Mouse (Mus musculus): ENCODE measurements around the gene Stx11. TPM values are rescaled to one million over a fixed set of nuclear protein-coding genes. Genes with fewer than 3 reads are reported as not detected.

Stx11 gene
- total RNA-seq, 2 experiments from 2014 or later = 0.24 to 0.28 TPM

- DNase-seq = no peak
Measured at GRCm38 (mm10) chr10:12914203-12914602, 49.9 kb downstream of the Stx11 start.

GRCm38 (mm10) chr10:12911981-12912530 is 52.0 kb downstream of the Stx11 start:
- no peak for DNase-seq

GRCm38 (mm10) chr10:12911451-12911850 is 52.6 kb downstream of the Stx11 start:
- no peak for DNase-seq

GRCm38 (mm10) chr10:12909891-12910290 is 54.2 kb downstream of the Stx11 start:
- no peak for DNase-seq

- DNase-seq = no peak
Measured at GRCm38 (mm10) chr10:12909179-12909578, 54.9 kb downstream of the Stx11 start.

GRCm38 (mm10) chr10:12904140-12904528 is 60.0 kb downstream of the Stx11 start:
- DNase-seq = no peak

GRCm38 (mm10) chr10:12903440-12904139 is 60.5 kb downstream of the Stx11 start:
- no peak for DNase-seq

GRCm38 (mm10) chr10:12899901-12900300 is 64.2 kb downstream of the Stx11 start:
- DNase-seq = no peak

- DNase-seq = no peak
Measured at GRCm38 (mm10) chr10:12893339-12893738, 70.8 kb downstream of the Stx11 start.

- DNase-seq = no peak
Measured at GRCm38 (mm10) chr10:12888373-12888772, 75.7 kb downstream of the Stx11 start.

Other genes with a start within 250 kb of the Stx11 start
- 10 to 100 TPM; 29.6 to 39.0 TPM for gene Utrn, start 94.9 kb downstream of the Stx11 start, total RNA-seq (2021)
- 1 to 10 TPM; 4.6 to 4.9 TPM for gene Sf3b5, start 41.0 kb upstream of the Stx11 start, total RNA-seq (2021)
- 10 to 100 TPM in 1 of 2 experiments, 1 to 10 TPM in 1; 5.0 to 10.6 TPM for gene Plagl1, start 96.2 kb upstream of the Stx11 start, total RNA-seq (2021)
- gene Zc2hc1b, start 213.7 kb upstream of the Stx11 start, total RNA-seq (2021) = not detected
- gene Ltv1, start 228.9 kb upstream of the Stx11 start, total RNA-seq (2021) = 10 to 100 TPM; 25.1 to 26.9 TPM